Mouse (Mus musculus) midbrain, embryonic 14.5 days (tissue): ENCODE data around the gene Megf11. TPM values are rescaled to one million over a fixed set of nuclear protein-coding genes. Genes with fewer than 3 reads are reported as not detected.
A peak's percentile ranks its signal among the peaks of the same experiment; 100 is the strongest.

Experiments
- ATAC-seq: fragments of 200-750 bp; cut with Nextera tagmentation; 2 replicates; pipeline ENCODE4 v1.8.0; 2017; ENCODE audit warnings: moderate number of reproducible peaks, moderate library complexity; ENCODE audit not compliant: low FRiP score, low TSS enrichment
- DNase-seq: peaks from one replicate; pipeline ENCODE4 v3.0.0-alpha.2; 2015
- H3K27ac ChIP-seq: fragments of 300-500 bp; sonication (generic); replicated peaks from 2 replicates; pipeline ENCODE4 v1.5.1; 2014; ENCODE audit warnings: mild to moderate bottlenecking, low read depth, low read length, moderate library complexity
- H3K27me3 ChIP-seq: fragments of 300-500 bp; sonication (generic); 2 replicates; pipeline ENCODE4 v1.6.1; 2014; ENCODE audit warnings: low read length, control low read depth, mixed read lengths; ENCODE audit not compliant: control insufficient read depth, insufficient read depth
- H3K36me3 ChIP-seq: fragments of 300-500 bp; sonication (generic); 2 replicates; pipeline ENCODE4 v1.6.1; 2014; ENCODE audit warnings: low read length, control low read depth; ENCODE audit not compliant: control insufficient read depth, insufficient read depth
- H3K4me1 ChIP-seq: fragments of 300-500 bp; sonication (generic); 2 replicates; pipeline ENCODE4 v1.6.1; 2014; ENCODE audit warnings: mild to moderate bottlenecking, antibody characterized with exemption, low read length, control low read depth; ENCODE audit not compliant: control insufficient read depth, insufficient read depth
- H3K4me2 ChIP-seq: fragments of 300-500 bp; sonication (generic); 2 replicates; pipeline ENCODE4 v1.6.1; 2014; ENCODE audit warnings: mild to moderate bottlenecking, low read length, moderate library complexity
- H3K4me3 ChIP-seq: fragments of 300-500 bp; sonication (generic); replicated peaks from 2 replicates; pipeline ENCODE4 v1.5.1; 2014; ENCODE audit warnings: low read depth, low read length
- H3K9ac ChIP-seq: fragments of 300-500 bp; sonication (generic); replicated peaks from 2 replicates; pipeline ENCODE4 v1.6.1; 2014; ENCODE audit warnings: mild to moderate bottlenecking, low read length, moderate library complexity
- H3K9me3 ChIP-seq: fragments of 300-500 bp; sonication (generic); 2 replicates; pipeline ENCODE4 v1.6.1; 2016; ENCODE audit warnings: low read length, control low read depth, mixed read lengths; ENCODE audit not compliant: control insufficient read depth
- WGBS: fragments of 180-500 bp; shearing (Covaris S2); extraction: QIAGEN DNeasy Blood & Tissue Kit; methylation state at CpG from one replicate; pipeline ENCODE4 v1.1.7; 2014; 5-methylcytosine and 5-hydroxymethylcytosine counted together
- polyA plus RNA-seq: library from polyadenylated mRNA; unstranded; fragments of >200 nt; fragmentation: Nextera tagmentation; extraction: Ambion mirVana; gene quantifications from 2 replicates; pipeline ENCODE4 v1.2.1, GENCODE M21; 2014

Megf11 gene
- polyA plus RNA-seq, 1 experiment from 2014 or later: 18.6 TPM

- Histone ChIP-seq H3K27ac (peak overlapping the region; percentile 6; the same call in 1 of the 2 replicates), H3K9ac (no peak overlapping the region), H3K36me3 (no peaks in the 10 kb centered on the region), H3K27me3 (no peaks in the 10 kb centered on the region), H3K4me1 (peaks cover 21% of the 10 kb centered on the region; the same call in 1 of the 2 replicates), H3K4me3 (no peak overlapping the region), H3K4me2 (no peak overlapping the region), H3K9me3 (no peaks in the 10 kb centered on the region)
- ATAC-seq: no peak
- peak; percentile 64 for DNase-seq
- 46% methylated on average over 6 of the region's 6 CpGs for WGBS
Measured at GRCm38 (mm10) chr9:64447522-64447921, 62.1 kb downstream of the Megf11 start.

GRCm38 (mm10) chr9:64452769-64453168, 67.3 kb downstream of the Megf11 start:
- Histone ChIP-seq H3K4me2 (no peak overlapping the region), H3K9ac (no peak overlapping the region), H3K4me3 (no peak overlapping the region), H3K36me3 (no peaks in the 10 kb centered on the region), H3K27ac (no peak overlapping the region), H3K27me3 (no peaks in the 10 kb centered on the region), H3K9me3 (no peaks in the 10 kb centered on the region), H3K4me1 (peaks cover 12% of the 10 kb centered on the region)
- 90% methylated on average over 5 of the region's 5 CpGs for WGBS
- ATAC-seq (no peak), DNase-seq (no peak)

- DNase-seq (no peak), ATAC-seq (no peak)
- no peaks in the 10 kb centered on the region for H3K9me3 ChIP-seq
- 78% methylated on average over 4 of the region's 4 CpGs for WGBS
- H3K4me3 ChIP-seq: no peak overlapping the region
- H3K4me1 ChIP-seq: peaks cover 10% of the 10 kb centered on the region
- H3K4me2 ChIP-seq: no peak overlapping the region
- no peaks in the 10 kb centered on the region for H3K27me3 ChIP-seq
- no peak overlapping the region for H3K27ac ChIP-seq
- no peak overlapping the region for H3K9ac ChIP-seq
- H3K36me3 ChIP-seq: no peaks in the 10 kb centered on the region
Measured at GRCm38 (mm10) chr9:64454196-64454595, 68.8 kb downstream of the Megf11 start.

DNA sequence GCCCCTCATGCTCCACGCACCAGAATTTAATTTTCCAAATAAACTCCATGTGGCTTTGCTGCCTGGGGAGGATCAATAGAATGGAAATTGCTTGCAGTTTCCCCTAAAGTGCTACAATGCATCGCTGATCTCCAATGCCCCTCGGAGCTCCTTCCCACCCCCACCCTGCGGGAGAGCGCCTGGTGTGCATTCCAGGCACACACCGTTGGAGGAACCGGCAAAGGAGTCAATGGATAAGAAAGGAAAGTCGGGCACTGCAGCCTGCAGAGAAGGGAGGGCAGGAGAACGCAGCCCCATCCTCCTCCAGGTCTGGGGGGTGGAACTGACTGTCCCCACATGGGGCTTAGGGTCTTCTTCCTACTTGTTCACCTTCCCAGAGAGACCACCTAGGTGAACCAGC, 70.5 kb downstream of the Megf11 start:
- DNase-seq: peak; percentile 51
- Histone ChIP-seq H3K9ac (no peak overlapping the region), H3K36me3 (no peaks in the 10 kb centered on the region), H3K27me3 (no peaks in the 10 kb centered on the region), H3K4me2 (peak overlapping the region; percentile 31; the same call in 1 of the 2 replicates), H3K4me3 (no peak overlapping the region), H3K9me3 (no peaks in the 10 kb centered on the region), H3K27ac (no peak overlapping the region; the same call in 1 of the 2 replicates), H3K4me1 (peaks cover 10% of the 10 kb centered on the region)
- ATAC-seq: no peak
- WGBS: 4% methylated on average over 9 of the region's 9 CpGs

- ATAC-seq: no peak
- no peak for DNase-seq
- H3K27ac ChIP-seq: no peak overlapping the region
- no peaks in the 10 kb centered on the region for H3K9me3 ChIP-seq
- no peak overlapping the region for H3K9ac ChIP-seq
- H3K4me1 ChIP-seq: peaks cover 10% of the 10 kb centered on the region
- no peaks in the 10 kb centered on the region for H3K27me3 ChIP-seq
- 83% methylated on average over 7 of the region's 7 CpGs for WGBS
- no peak overlapping the region for H3K4me3 ChIP-seq
- no peak overlapping the region for H3K4me2 ChIP-seq
- no peaks in the 10 kb centered on the region for H3K36me3 ChIP-seq
Measured at GRCm38 (mm10) chr9:64457596-64457995, 72.2 kb downstream of the Megf11 start.

- Histone ChIP-seq H3K4me3 (no peak overlapping the region), H3K4me2 (no peak overlapping the region), H3K9me3 (no peaks in the 10 kb centered on the region), H3K9ac (no peak overlapping the region), H3K27ac (no peak overlapping the region), H3K36me3 (no peaks in the 10 kb centered on the region), H3K27me3 (no peaks in the 10 kb centered on the region), H3K4me1 (no peaks in the 10 kb centered on the region)
- ATAC-seq (no peak), DNase-seq (no peak)
- WGBS: 77% methylated on average over 16 of the region's 16 CpGs
Measured at GRCm38 (mm10) chr9:64461568-64462308, 76.3 kb downstream of the Megf11 start.

DNA sequence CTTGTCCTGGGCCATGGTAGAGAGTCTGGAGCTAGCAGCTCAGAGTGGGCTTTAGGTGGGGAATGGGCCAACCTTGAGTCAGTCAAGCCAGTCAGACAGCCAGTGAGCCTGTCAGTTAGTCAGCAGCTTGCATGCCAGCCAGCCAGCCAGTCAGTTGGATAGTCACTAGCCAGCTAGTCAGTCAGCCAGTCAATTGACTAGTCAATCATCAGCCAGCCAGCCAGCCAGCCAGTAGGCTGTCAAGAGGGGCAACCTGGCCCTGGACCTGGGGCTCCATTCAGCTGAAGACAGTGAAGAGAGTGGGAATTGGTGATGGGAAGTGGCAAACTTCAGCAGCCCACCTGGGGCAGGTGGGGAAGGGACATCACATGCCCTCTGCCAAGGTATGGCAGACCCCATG, 77.4 kb downstream of the Megf11 start:
- Histone ChIP-seq H3K4me3 (no peak overlapping the region), H3K9ac (no peak overlapping the region), H3K4me2 (no peak overlapping the region), H3K27me3 (no peaks in the 10 kb centered on the region; the same call in 1 of the 2 replicates), H3K36me3 (no peaks in the 10 kb centered on the region), H3K9me3 (no peaks in the 10 kb centered on the region), H3K27ac (no peak overlapping the region), H3K4me1 (no peaks in the 10 kb centered on the region)
- DNase-seq (no peak), ATAC-seq (no peak)

- no peaks in the 10 kb centered on the region for H3K9me3 ChIP-seq
- H3K9ac ChIP-seq: no peak overlapping the region
- no peak for ATAC-seq
- WGBS: 70% methylated on average over 8 of the region's 8 CpGs
- DNase-seq: no peak
- H3K4me3 ChIP-seq: no peak overlapping the region
- H3K4me1 ChIP-seq: no peaks in the 10 kb centered on the region
- no peak overlapping the region for H3K4me2 ChIP-seq
- H3K27ac ChIP-seq: no peak overlapping the region
- no peaks in the 10 kb centered on the region for H3K36me3 ChIP-seq
- H3K27me3 ChIP-seq: no peaks in the 10 kb centered on the region; the same call in 1 of the 2 replicates
Measured at GRCm38 (mm10) chr9:64466090-64466489, 80.7 kb downstream of the Megf11 start.

DNA sequence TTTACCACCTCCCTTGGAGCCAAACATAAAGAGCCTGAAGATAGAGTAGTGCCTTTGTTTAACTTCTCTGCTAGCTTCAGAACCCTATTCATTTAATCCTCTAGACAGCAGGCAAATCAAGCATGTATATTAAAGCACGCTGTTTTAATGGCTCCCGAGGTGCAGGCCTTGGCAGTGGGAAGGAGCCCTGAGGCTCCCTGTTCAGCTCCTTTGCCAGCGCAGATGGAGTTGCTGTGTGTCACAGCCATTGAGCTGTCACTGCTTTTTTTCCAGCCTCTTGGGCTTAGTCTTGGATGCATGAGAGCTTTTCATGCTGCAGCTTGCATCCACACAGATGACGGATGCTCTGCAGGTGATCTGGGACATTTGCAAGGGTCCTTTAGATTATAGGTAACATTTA, 81.1 kb downstream of the Megf11 start:
- DNase-seq (peak; percentile 63), ATAC-seq (no peak)
- no peaks in the 10 kb centered on the region for H3K9me3 ChIP-seq
- H3K4me3 ChIP-seq: no peak overlapping the region
- no peak overlapping the region for H3K9ac ChIP-seq
- H3K27me3 ChIP-seq: no peaks in the 10 kb centered on the region; the same call in 1 of the 2 replicates
- H3K36me3 ChIP-seq: no peaks in the 10 kb centered on the region
- H3K27ac ChIP-seq: no peak overlapping the region
- 27% methylated on average over 4 of the region's 4 CpGs for WGBS
- no peak overlapping the region for H3K4me2 ChIP-seq
- H3K4me1 ChIP-seq: no peaks in the 10 kb centered on the region
